Mouse (Mus musculus) cortical plate, adult 2 months (tissue): ENCODE measurements at regions not wholly inside any gene's neighbourhood (a gene's known extent, or its start where the extent isn't known, plus 50 kb on each side); places are given as distances from the start of the nearest gene placed in this dataset.

Experiments used
- H3K27ac ChIP-seq: fragments of 200-500 bp; 2 replicates; pipeline ENCODE4 v1.5.1; 2012; ENCODE audit warnings: low read length, control low read depth, inconsistent platforms; ENCODE audit not compliant: insufficient read depth
- H3K4me1 ChIP-seq: fragments of 200-500 bp; 2 replicates; pipeline ENCODE4 v1.6.1; 2011; ENCODE audit warnings: low read length; ENCODE audit not compliant: control insufficient read depth, insufficient read depth
- H3K4me3 ChIP-seq: fragments of 200-500 bp; 2 replicates; pipeline ENCODE4 v1.5.1; 2011; ENCODE audit warnings: mild to moderate bottlenecking, low read length, control low read depth; ENCODE audit not compliant: insufficient read depth
- CTCF ChIP-seq: fragments of 200-500 bp; IDR thresholded peaks from 2 replicates; pipeline ENCODE4 v1.5.1; 2011; ENCODE audit warnings: mild to moderate bottlenecking, control low read depth, low read length; ENCODE audit not compliant: insufficient read depth; ENCODE audit errors: extremely low read depth
- POLR2A ChIP-seq: fragments of 200-500 bp; IDR thresholded peaks from 2 replicates; pipeline ENCODE4 v1.6.1; 2011; ENCODE audit warnings: mild to moderate bottlenecking, low read length, control low read depth; ENCODE audit not compliant: insufficient read depth; ENCODE audit errors: extremely low read depth

GRCm38 (mm10) chr11:25469819-25470218 lies 740.7 kb downstream of the 5730522E02Rik start:
- Histone ChIP-seq H3K27ac (no peak overlapping the region), H3K4me3 (no peak overlapping the region), H3K4me1 (no peaks in the 10 kb centered on the region)
- TF ChIP-seq POLR2A (no peak), CTCF (no peak)

DNA sequence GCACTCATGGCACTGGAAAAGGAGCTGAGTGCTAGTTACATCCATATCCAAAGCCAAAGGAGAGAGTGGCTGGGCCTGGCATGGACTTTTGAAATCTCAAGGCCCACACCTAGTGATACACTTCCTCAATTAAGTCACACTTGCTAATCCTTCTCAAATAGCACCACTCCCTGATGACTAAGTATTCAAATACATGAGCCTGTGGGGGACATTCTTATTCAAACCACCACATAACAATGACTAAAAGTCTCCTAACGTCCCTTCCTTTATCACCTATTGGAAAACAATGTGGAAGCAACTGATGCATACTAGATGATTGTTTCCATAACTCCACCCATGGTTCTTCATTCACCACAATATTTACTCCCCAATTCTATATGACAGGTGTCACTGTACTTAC lies 773.4 kb downstream of the 5730522E02Rik start:
- H3K4me3 ChIP-seq = no peak overlapping the region
- TF ChIP-seq POLR2A = no peak
- no peak for TF ChIP-seq CTCF
- H3K4me1 ChIP-seq = no peaks in the 10 kb centered on the region
- no peak overlapping the region for H3K27ac ChIP-seq

DNA sequence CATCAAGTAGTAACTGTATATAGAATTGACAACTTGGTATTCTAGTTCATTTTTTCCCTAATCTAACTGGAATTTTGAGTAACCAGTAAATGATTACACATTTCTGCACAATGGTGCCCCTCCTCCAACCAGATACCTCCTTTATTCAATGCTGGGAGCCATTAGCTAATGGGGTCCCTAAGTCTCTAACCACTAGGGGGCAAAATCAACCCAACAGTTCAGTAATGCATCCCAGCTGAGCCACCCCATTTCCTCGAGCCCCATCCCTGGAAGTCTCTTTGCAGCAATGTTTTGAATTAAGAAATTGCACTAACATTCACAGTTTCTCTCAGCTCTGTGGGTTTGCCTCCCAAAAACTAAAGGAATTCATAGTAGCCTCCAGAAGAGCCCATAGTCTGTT lies 774.9 kb downstream of the 5730522E02Rik start:
- TF ChIP-seq POLR2A (no peak), CTCF (no peak)
- H3K4me3 ChIP-seq = no peak overlapping the region

DNA sequence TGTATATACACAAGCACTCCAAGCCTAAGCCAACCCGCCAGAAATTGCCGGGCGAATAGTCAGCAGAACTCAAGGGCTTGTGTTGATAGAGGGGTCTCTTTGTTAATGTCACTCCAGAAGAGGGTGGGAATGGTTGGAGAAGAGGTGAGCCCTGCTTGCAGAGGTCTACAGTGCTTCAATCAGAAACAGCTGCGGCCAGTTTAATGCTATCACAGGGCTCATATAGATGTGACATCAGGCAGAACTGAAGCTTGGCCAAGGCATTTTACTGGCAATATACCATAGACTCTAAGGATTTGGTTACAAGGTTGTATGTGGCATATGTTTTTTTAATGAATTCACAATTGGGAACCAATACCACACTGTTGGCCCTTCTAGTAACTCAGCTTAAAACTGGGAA lies 787.4 kb downstream of the 5730522E02Rik start:
- TF ChIP-seq CTCF = no peak
- TF ChIP-seq POLR2A = no peak
- Histone ChIP-seq H3K4me3 (no peak overlapping the region), H3K27ac (no peak overlapping the region), H3K4me1 (no peaks in the 10 kb centered on the region)

More for the DNA sequence above, 774.9 kb downstream of the 5730522E02Rik start:
- Histone ChIP-seq H3K27ac (no peak overlapping the region), H3K4me1 (no peaks in the 10 kb centered on the region)

DNA sequence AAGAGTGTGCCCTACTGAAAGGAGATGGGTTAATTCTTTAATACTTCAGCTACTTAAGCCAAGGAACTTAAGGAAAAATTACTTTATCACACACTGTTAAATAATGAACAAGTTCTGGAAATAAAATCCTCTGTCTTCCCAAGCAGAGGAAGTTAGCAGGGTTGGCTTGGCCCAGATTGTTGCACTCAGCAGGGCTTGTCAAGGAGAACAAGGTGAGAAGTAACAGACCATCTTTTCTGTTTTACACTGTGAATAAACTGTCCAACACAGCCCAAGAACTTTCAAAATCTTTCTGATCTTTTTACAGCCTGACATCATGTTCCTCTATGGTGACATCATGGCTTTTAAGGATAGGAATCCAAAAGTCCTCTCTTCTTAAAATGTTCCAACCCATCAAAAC lies 789.1 kb downstream of the 5730522E02Rik start:
- Histone ChIP-seq H3K4me3 (no peak overlapping the region), H3K4me1 (no peaks in the 10 kb centered on the region)
- no peak for TF ChIP-seq POLR2A
- TF ChIP-seq CTCF = no peak

DNA sequence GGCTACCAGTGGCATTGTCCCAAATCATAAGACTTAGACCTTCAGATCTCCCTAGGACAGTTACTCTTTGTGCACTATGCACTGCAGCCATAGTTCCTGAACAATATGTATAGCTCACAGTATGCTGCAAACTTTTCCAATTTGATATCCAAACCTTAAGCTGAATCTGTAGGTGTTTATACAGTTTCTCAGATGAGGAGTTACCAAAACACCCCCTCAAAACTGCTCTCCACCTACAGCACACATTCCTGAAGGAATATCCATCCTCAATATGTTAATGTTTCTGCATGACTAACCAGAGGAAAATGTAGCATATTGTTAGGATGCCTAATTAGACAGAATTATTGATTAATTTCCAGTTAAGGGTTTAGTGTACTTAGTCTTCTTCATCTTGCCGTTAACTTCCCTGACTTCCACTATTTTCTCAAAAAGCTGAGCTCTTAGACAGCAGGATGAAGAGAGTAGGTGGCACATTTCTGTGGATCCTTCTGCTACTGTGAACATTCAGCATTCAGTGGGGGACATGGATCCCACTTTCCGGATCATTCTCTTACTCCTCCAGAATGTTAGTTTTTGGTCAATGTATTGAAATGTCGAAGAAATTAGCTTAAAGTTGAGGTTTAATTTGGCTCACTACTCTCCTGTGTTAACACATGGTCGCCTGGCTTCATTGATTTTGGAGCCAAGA lies 800.0 kb downstream of the 5730522E02Rik start:
- Histone ChIP-seq H3K27ac (no peak overlapping the region), H3K4me3 (no peak overlapping the region), H3K4me1 (no peaks in the 10 kb centered on the region; the same call in 1 of the 2 replicates)
- TF ChIP-seq CTCF (no peak), POLR2A (no peak)

More for the DNA sequence above, 789.1 kb downstream of the 5730522E02Rik start:
- H3K27ac ChIP-seq = no peak overlapping the region

- TF ChIP-seq POLR2A (no peak), CTCF (no peak)
- no peak overlapping the region for H3K27ac ChIP-seq
Measured at GRCm38 (mm10) chr11:25391649-25392048, 818.9 kb downstream of the 5730522E02Rik start.

GRCm38 (mm10) chr11:25367111-25367510 lies 843.5 kb downstream of the 5730522E02Rik start:
- no peak for TF ChIP-seq CTCF
- TF ChIP-seq POLR2A = no peak
- H3K4me1 ChIP-seq = no peaks in the 10 kb centered on the region; the same call in 1 of the 2 replicates
- H3K4me3 ChIP-seq = no peak overlapping the region
- H3K27ac ChIP-seq = no peak overlapping the region

More at GRCm38 (mm10) chr11:25391649-25392048, 818.9 kb downstream of the 5730522E02Rik start:
- no peaks in the 10 kb centered on the region for H3K4me1 ChIP-seq
- no peak overlapping the region for H3K4me3 ChIP-seq

DNA sequence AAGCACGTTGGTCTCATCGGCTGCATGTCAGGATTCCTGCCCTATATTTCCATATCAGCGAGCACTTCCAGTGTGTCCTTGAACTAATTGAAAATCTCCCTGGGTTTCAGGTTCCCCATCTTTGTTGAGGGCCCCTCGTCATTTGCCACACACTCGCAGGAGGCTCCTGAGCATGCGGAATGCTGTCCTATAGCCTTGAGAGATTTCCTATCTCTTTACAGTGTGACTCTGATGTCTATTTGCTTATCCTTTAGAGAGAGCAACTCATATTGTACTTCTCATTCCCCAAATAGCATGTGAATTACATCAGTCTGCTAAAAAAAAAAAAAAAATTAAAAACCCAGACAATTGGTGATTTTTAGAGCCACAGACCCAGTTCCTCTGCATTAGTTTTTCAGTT lies 845.1 kb downstream of the 5730522E02Rik start:
- H3K4me1 ChIP-seq = no peaks in the 10 kb centered on the region; the same call in 1 of the 2 replicates
- H3K4me3 ChIP-seq = no peak overlapping the region
- TF ChIP-seq CTCF (no peak), POLR2A (no peak)
- H3K27ac ChIP-seq = no peak overlapping the region

DNA sequence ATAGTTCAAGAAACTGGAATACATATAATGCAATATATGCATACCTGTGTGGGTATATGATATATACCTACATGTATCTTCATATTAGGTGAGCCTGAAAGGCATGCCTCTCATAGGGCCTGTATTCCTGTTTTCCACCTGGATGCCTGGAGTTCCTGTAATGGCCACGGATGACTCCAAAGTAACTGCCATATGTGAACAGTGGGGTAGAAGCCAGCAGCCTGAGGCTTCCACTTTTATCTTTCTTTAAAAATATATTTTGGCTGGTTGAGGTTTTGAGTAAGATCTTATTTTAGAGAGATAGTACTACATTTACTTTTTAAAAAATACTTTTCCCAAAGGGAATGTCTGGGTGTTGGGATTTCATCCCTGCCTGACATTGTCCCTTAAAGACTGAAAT lies 850.8 kb downstream of the 5730522E02Rik start:
- TF ChIP-seq CTCF (no peak), POLR2A (no peak)

More for the DNA sequence above, 850.8 kb downstream of the 5730522E02Rik start:
- Histone ChIP-seq H3K4me1 (peaks cover 5% of the 10 kb centered on the region), H3K4me3 (no peak overlapping the region), H3K27ac (no peak overlapping the region)
